Mouse (Mus musculus): ENCODE data around the gene Gipc3. TPM values are rescaled to one million over a fixed set of nuclear protein-coding genes. Genes with fewer than 3 reads are reported as not detected.

The Gipc3 gene
- total and polyA plus RNA-seq, 2 experiments from 2014 or later: not detected

DNA sequence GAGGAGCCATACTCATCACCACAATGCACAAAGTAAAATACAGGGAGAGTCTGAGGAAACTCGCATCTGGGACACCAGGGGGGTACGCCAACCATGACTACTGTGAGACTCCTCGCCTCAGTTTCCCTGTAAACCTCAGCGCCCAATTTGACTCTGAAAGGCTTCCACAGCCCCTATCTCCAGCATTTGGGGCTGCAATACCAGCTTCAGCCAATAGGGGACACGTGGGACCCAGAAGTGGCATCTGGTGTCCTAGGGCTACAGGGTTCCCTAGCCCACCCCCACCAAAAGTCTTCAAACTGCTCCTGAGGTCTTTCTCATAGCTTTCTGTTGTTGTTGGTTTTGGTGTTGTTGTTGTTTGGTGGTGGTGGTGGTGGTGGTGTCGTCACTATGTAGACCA is 54.5 kb downstream of the Gipc3 start:
- DNase-seq: no peak
- 42% methylated on average over 6 of the region's 6 CpGs for WGBS
- TF ChIP-seq CTCF (IDR thresholded peaks at IDR 0.05; ENCODE audit: low read depth): peak; percentile 69

GRCm38 (mm10) chr10:81287513-81288157 is 55.4 kb downstream of the Gipc3 start:
- Histone ChIP-seq H3K4me1 (ENCODE audit: insufficient read depth) (no peaks in the 10 kb centered on the region), H3K36me3 (ENCODE audit: insufficient read depth) (no peaks in the 10 kb centered on the region), H3K9me3 (ENCODE audit: low read length) (no peaks in the 10 kb centered on the region), H3K27me3 (ENCODE audit: insufficient read depth, low read length) (no peaks in the 10 kb centered on the region), H3K4me2 (ENCODE audit: low read depth) (no peak overlapping the region), H3K9ac (no peak overlapping the region), H3K4me3 (ENCODE audit: low read depth, low read length) (no peak overlapping the region), H3K27ac (ENCODE audit: low read depth, low read length) (no peak overlapping the region)
- WGBS: 65% methylated on average over 8 of the region's 8 CpGs
- TF ChIP-seq CTCF (IDR thresholded peaks at IDR 0.05; ENCODE audit: low read depth): peak; percentile 79
- ATAC-seq (no peak), DNase-seq (no peak)

More for the DNA sequence above, 54.5 kb downstream of the Gipc3 start:
- Histone ChIP-seq H3K27me3 (ENCODE audit: insufficient read depth, low read length) (no peaks in the 10 kb centered on the region), H3K4me3 (ENCODE audit: low read depth, low read length) (no peak overlapping the region), H3K9ac (no peak overlapping the region), H3K4me2 (ENCODE audit: low read depth) (no peak overlapping the region), H3K27ac (ENCODE audit: low read depth, low read length) (no peak overlapping the region), H3K9me3 (ENCODE audit: low read length) (no peaks in the 10 kb centered on the region), H3K36me3 (ENCODE audit: insufficient read depth) (no peaks in the 10 kb centered on the region), H3K4me1 (ENCODE audit: insufficient read depth) (no peaks in the 10 kb centered on the region)
- no peak for ATAC-seq

GRCm38 (mm10) chr10:81286586-81286985 is 56.5 kb downstream of the Gipc3 start:
- no peak overlapping the region for H3K4me3 ChIP-seq (ENCODE audit: low read depth, low read length)
- H3K4me2 ChIP-seq (ENCODE audit: low read depth): no peak overlapping the region
- no peak overlapping the region for H3K9ac ChIP-seq
- no peaks in the 10 kb centered on the region for H3K27me3 ChIP-seq (ENCODE audit: insufficient read depth, low read length)
- 44% methylated on average over 6 of the region's 6 CpGs for WGBS
- TF ChIP-seq CTCF (IDR thresholded peaks at IDR 0.05; ENCODE audit: low read depth): no peak
- no peaks in the 10 kb centered on the region for H3K4me1 ChIP-seq (ENCODE audit: insufficient read depth)
- no peaks in the 10 kb centered on the region for H3K36me3 ChIP-seq (ENCODE audit: insufficient read depth)
- H3K9me3 ChIP-seq (ENCODE audit: low read length): no peaks in the 10 kb centered on the region
- ATAC-seq (no peak), DNase-seq (no peak)
- H3K27ac ChIP-seq (ENCODE audit: low read depth, low read length): no peak overlapping the region

GRCm38 (mm10) chr10:81285694-81286450 is 57.2 kb downstream of the Gipc3 start:
- H3K27ac ChIP-seq (ENCODE audit: low read depth, low read length): no peak overlapping the region
- ATAC-seq (peak; percentile 89), DNase-seq (peak; percentile 94)
- peak overlapping the region; percentile 52 for H3K4me3 ChIP-seq (ENCODE audit: low read depth, low read length)
- no peaks in the 10 kb centered on the region for H3K9me3 ChIP-seq (ENCODE audit: low read length)
- H3K27me3 ChIP-seq (ENCODE audit: insufficient read depth, low read length): no peaks in the 10 kb centered on the region
- H3K4me2 ChIP-seq (ENCODE audit: low read depth): peak overlapping the region; percentile 82
- peak overlapping the region; percentile 54 for H3K9ac ChIP-seq
- 1% methylated on average over 54 of the region's 54 CpGs for WGBS
- no peaks in the 10 kb centered on the region for H3K4me1 ChIP-seq (ENCODE audit: insufficient read depth)
- H3K36me3 ChIP-seq (ENCODE audit: insufficient read depth): no peaks in the 10 kb centered on the region
- peak; percentile 10; the same call in 1 of the 2 replicates for TF ChIP-seq CTCF (IDR thresholded peaks at IDR 0.05; ENCODE audit: low read depth)

Small RNA genes within 50 kb of the gene (microRNA-seq; reads per million reads assigned to microRNA genes)
- 0 to 1.2 reads per million in 2 experiments for gene Mir6913

Other genes starting within 250 kb of the Gipc3 start
Only the 30 nearest of the 33 such genes appear.
- 21.6 and 27.2 TPM in 2 replicates for gene Zbtb7a, start 208.0 kb downstream of the Gipc3 start, total RNA-seq (2014; rRNA removed)
- gene Zbtb7a, start 208.0 kb downstream of the Gipc3 start, polyA plus RNA-seq (2015; fragmentation: Nextera tagmentation; extraction: Ambion mirVana): 12.4 and 15.7 TPM in 2 replicates
- gene Pias4, start 175.3 kb downstream of the Gipc3 start, total RNA-seq (2014; rRNA removed): 30.1 and 32.5 TPM in 2 replicates
- 28.1 and 35.8 TPM in 2 replicates for gene Pias4, start 175.3 kb downstream of the Gipc3 start, polyA plus RNA-seq (2015; fragmentation: Nextera tagmentation; extraction: Ambion mirVana)
- 2,084 and 2,175 TPM in 2 replicates for gene Eef2, start 166.6 kb downstream of the Gipc3 start, total RNA-seq (2014; rRNA removed)
- gene Eef2, start 166.6 kb downstream of the Gipc3 start, polyA plus RNA-seq (2015; fragmentation: Nextera tagmentation; extraction: Ambion mirVana): 466 and 485 TPM in 2 replicates
- gene Dapk3, start 160.3 kb downstream of the Gipc3 start, total RNA-seq (2014; rRNA removed): 64.6 and 68.9 TPM in 2 replicates
- gene Dapk3, start 160.3 kb downstream of the Gipc3 start, polyA plus RNA-seq (2015; fragmentation: Nextera tagmentation; extraction: Ambion mirVana): 58.1 TPM in 2 replicates
- gene 4930442H23Rik, start 159.4 kb downstream of the Gipc3 start, total RNA-seq (2014; rRNA removed): not detected in 2 replicates
- gene 4930442H23Rik, start 159.4 kb downstream of the Gipc3 start, polyA plus RNA-seq (2015; fragmentation: Nextera tagmentation; extraction: Ambion mirVana): 0.11 and 0.24 TPM in 2 replicates
- gene Nmrk2, start 141.2 kb downstream of the Gipc3 start, total RNA-seq (2014; rRNA removed): 0.08 TPM in 1 of 2 replicates, not detected in the other
- not detected in 2 replicates for gene Nmrk2, start 141.2 kb downstream of the Gipc3 start, polyA plus RNA-seq (2015; fragmentation: Nextera tagmentation; extraction: Ambion mirVana)
- gene Atcay, start 112.4 kb downstream of the Gipc3 start, total RNA-seq (2014; rRNA removed): 163 and 170 TPM in 2 replicates
- gene Atcay, start 112.4 kb downstream of the Gipc3 start, polyA plus RNA-seq (2015; fragmentation: Nextera tagmentation; extraction: Ambion mirVana): 78.8 and 79.2 TPM in 2 replicates
- 51.0 and 52.1 TPM in 2 replicates for gene Zfr2, start 110.1 kb downstream of the Gipc3 start, total RNA-seq (2014; rRNA removed)
- gene Zfr2, start 110.1 kb downstream of the Gipc3 start, polyA plus RNA-seq (2015; fragmentation: Nextera tagmentation; extraction: Ambion mirVana): 13.0 and 18.7 TPM in 2 replicates
- 87.3 and 113 TPM in 2 replicates for gene Matk, start 90.3 kb downstream of the Gipc3 start, total RNA-seq (2014; rRNA removed)
- gene Matk, start 90.3 kb downstream of the Gipc3 start, polyA plus RNA-seq (2015; fragmentation: Nextera tagmentation; extraction: Ambion mirVana): 66.4 and 79.4 TPM in 2 replicates
- 90.2 and 94.9 TPM in 2 replicates for gene Mrpl54, start 76.3 kb downstream of the Gipc3 start, total RNA-seq (2014; rRNA removed)
- 134 and 148 TPM in 2 replicates for gene Mrpl54, start 76.3 kb downstream of the Gipc3 start, polyA plus RNA-seq (2015; fragmentation: Nextera tagmentation; extraction: Ambion mirVana)
- gene Apba3, start 76.3 kb downstream of the Gipc3 start, total RNA-seq (2014; rRNA removed): 43.3 and 44.6 TPM in 2 replicates
- gene Apba3, start 76.3 kb downstream of the Gipc3 start, polyA plus RNA-seq (2015; fragmentation: Nextera tagmentation; extraction: Ambion mirVana): 22.8 and 24.8 TPM in 2 replicates
- 6.3 and 8.5 TPM in 2 replicates for gene Tjp3, start 51.7 kb downstream of the Gipc3 start, total RNA-seq (2014; rRNA removed)
- gene Tjp3, start 51.7 kb downstream of the Gipc3 start, polyA plus RNA-seq (2015; fragmentation: Nextera tagmentation; extraction: Ambion mirVana): 5.7 and 6.4 TPM in 2 replicates
- 189 and 229 TPM in 2 replicates for gene Pip5k1c, start 50.3 kb downstream of the Gipc3 start, total RNA-seq (2014; rRNA removed)
- gene Pip5k1c, start 50.3 kb downstream of the Gipc3 start, polyA plus RNA-seq (2015; fragmentation: Nextera tagmentation; extraction: Ambion mirVana): 110 and 130 TPM in 2 replicates
- 24.2 and 43.4 TPM in 2 replicates for gene Cactin, start 22.2 kb downstream of the Gipc3 start, total RNA-seq (2014; rRNA removed)
- gene Cactin, start 22.2 kb downstream of the Gipc3 start, polyA plus RNA-seq (2015; fragmentation: Nextera tagmentation; extraction: Ambion mirVana): 19.9 and 24.2 TPM in 2 replicates
- 2.4 and 3.9 TPM in 2 replicates for gene Tbxa2r, start 14.5 kb downstream of the Gipc3 start, total RNA-seq (2014; rRNA removed)
- 3.3 and 3.4 TPM in 2 replicates for gene Tbxa2r, start 14.5 kb downstream of the Gipc3 start, polyA plus RNA-seq (2015; fragmentation: Nextera tagmentation; extraction: Ambion mirVana)
- gene Hmg20b, start 7.2 kb upstream of the Gipc3 start, total RNA-seq (2014; rRNA removed): 15.1 and 21.6 TPM in 2 replicates
- 25.1 and 25.2 TPM in 2 replicates for gene Hmg20b, start 7.2 kb upstream of the Gipc3 start, polyA plus RNA-seq (2015; fragmentation: Nextera tagmentation; extraction: Ambion mirVana)
- gene Mfsd12, start 14.2 kb upstream of the Gipc3 start, total RNA-seq (2014; rRNA removed): 19.8 and 23.4 TPM in 2 replicates
- gene Mfsd12, start 14.2 kb upstream of the Gipc3 start, polyA plus RNA-seq (2015; fragmentation: Nextera tagmentation; extraction: Ambion mirVana): 10.1 TPM in 2 replicates
- not detected in 2 replicates for gene 4930404N11Rik, start 22.6 kb upstream of the Gipc3 start, total RNA-seq (2014; rRNA removed)
- 0.16 and 0.20 TPM in 2 replicates for gene 4930404N11Rik, start 22.6 kb upstream of the Gipc3 start, polyA plus RNA-seq (2015; fragmentation: Nextera tagmentation; extraction: Ambion mirVana)
- 60.2 and 67.2 TPM in 2 replicates for gene Fzr1, start 35.2 kb upstream of the Gipc3 start, total RNA-seq (2014; rRNA removed)
- 128 and 132 TPM in 2 replicates for gene Fzr1, start 35.2 kb upstream of the Gipc3 start, polyA plus RNA-seq (2015; fragmentation: Nextera tagmentation; extraction: Ambion mirVana)
- 126 and 139 TPM in 2 replicates for gene Dohh, start 41.2 kb upstream of the Gipc3 start, total RNA-seq (2014; rRNA removed)
- 111 and 125 TPM in 2 replicates for gene Dohh, start 41.2 kb upstream of the Gipc3 start, polyA plus RNA-seq (2015; fragmentation: Nextera tagmentation; extraction: Ambion mirVana)
- gene Gm48551, start 41.2 kb upstream of the Gipc3 start, total RNA-seq (2014; rRNA removed): 2.5 and 3.3 TPM in 2 replicates
- 5.0 and 7.3 TPM in 2 replicates for gene Gm48551, start 41.2 kb upstream of the Gipc3 start, polyA plus RNA-seq (2015; fragmentation: Nextera tagmentation; extraction: Ambion mirVana)
- gene Gm48552, start 45.7 kb upstream of the Gipc3 start, total RNA-seq (2014; rRNA removed): 5.8 and 16.6 TPM in 2 replicates
- 1.9 and 3.7 TPM in 2 replicates for gene Gm48552, start 45.7 kb upstream of the Gipc3 start, polyA plus RNA-seq (2015; fragmentation: Nextera tagmentation; extraction: Ambion mirVana)
- 0.77 and 1.3 TPM in 2 replicates for gene Smim24, start 49.8 kb upstream of the Gipc3 start, total RNA-seq (2014; rRNA removed)
- gene Smim24, start 49.8 kb upstream of the Gipc3 start, polyA plus RNA-seq (2015; fragmentation: Nextera tagmentation; extraction: Ambion mirVana): 1.7 TPM in 2 replicates
- gene Nfic, start 112.4 kb upstream of the Gipc3 start, total RNA-seq (2014; rRNA removed): 9.0 and 14.5 TPM in 2 replicates
- gene Nfic, start 112.4 kb upstream of the Gipc3 start, polyA plus RNA-seq (2015; fragmentation: Nextera tagmentation; extraction: Ambion mirVana): 14.8 and 23.1 TPM in 2 replicates
- gene Celf5, start 139.4 kb upstream of the Gipc3 start, total RNA-seq (2014; rRNA removed): 122 and 166 TPM in 2 replicates
- gene Celf5, start 139.4 kb upstream of the Gipc3 start, polyA plus RNA-seq (2015; fragmentation: Nextera tagmentation; extraction: Ambion mirVana): 59.9 and 71.3 TPM in 2 replicates
- 83.3 and 105 TPM in 2 replicates for gene Ncln, start 153.1 kb upstream of the Gipc3 start, total RNA-seq (2014; rRNA removed)
- gene Ncln, start 153.1 kb upstream of the Gipc3 start, polyA plus RNA-seq (2015; fragmentation: Nextera tagmentation; extraction: Ambion mirVana): 57.1 and 65.0 TPM in 2 replicates
- gene S1pr4, start 156.9 kb upstream of the Gipc3 start, total RNA-seq (2014; rRNA removed): 0.38 TPM in 1 of 2 replicates, not detected in the other
- gene S1pr4, start 156.9 kb upstream of the Gipc3 start, polyA plus RNA-seq (2015; fragmentation: Nextera tagmentation; extraction: Ambion mirVana): 0.31 and 0.39 TPM in 2 replicates
- 1.3 and 1.5 TPM in 2 replicates for gene Gna15, start 181.0 kb upstream of the Gipc3 start, total RNA-seq (2014; rRNA removed)
- 1.3 and 1.6 TPM in 2 replicates for gene Gna15, start 181.0 kb upstream of the Gipc3 start, polyA plus RNA-seq (2015; fragmentation: Nextera tagmentation; extraction: Ambion mirVana)
- 110 and 114 TPM in 2 replicates for gene Gna11, start 201.9 kb upstream of the Gipc3 start, total RNA-seq (2014; rRNA removed)
- gene Gna11, start 201.9 kb upstream of the Gipc3 start, polyA plus RNA-seq (2015; fragmentation: Nextera tagmentation; extraction: Ambion mirVana): 126 and 133 TPM in 2 replicates
- gene Aes, start 216.2 kb upstream of the Gipc3 start, total RNA-seq (2014; rRNA removed): 450 and 455 TPM in 2 replicates
- 752 and 802 TPM in 2 replicates for gene Aes, start 216.2 kb upstream of the Gipc3 start, polyA plus RNA-seq (2015; fragmentation: Nextera tagmentation; extraction: Ambion mirVana)

Data from forebrain, postnatal 0 days (tissue).